Mouse (Mus musculus) right cerebral cortex, postnatal 25 days (tissue): ENCODE results near the gene Ptprd.

Experiments
- DNase-seq: peaks from one replicate; pipeline ENCODE4 v3.0.0; 2022

Gene Ptprd

GRCm38 (mm10) chr4:76004161-76004560 lies 2207.6 kb downstream of the Ptprd start:
- DNase-seq, result no peak

GRCm38 (mm10) chr4:76000258-76000657 lies 2211.5 kb downstream of the Ptprd start:
- DNase-seq, result no peak

GRCm38 (mm10) chr4:75995841-75996240 lies 2215.9 kb downstream of the Ptprd start:
- no peak for DNase-seq

- DNase-seq, result no peak
These were observed 2217.2 kb downstream of the Ptprd start for GRCm38 (mm10) chr4:75994576-75994975.

GRCm38 (mm10) chr4:75993092-75993491 lies 2218.7 kb downstream of the Ptprd start:
- DNase-seq, result no peak

- DNase-seq, result no peak
These were observed 2220.0 kb downstream of the Ptprd start for GRCm38 (mm10) chr4:75991621-75992245.

GRCm38 (mm10) chr4:75974728-75975127 lies 2237.0 kb downstream of the Ptprd start:
- DNase-seq, result no peak

GRCm38 (mm10) chr4:75973322-75973721 lies 2238.4 kb downstream of the Ptprd start:
- no peak for DNase-seq

GRCm38 (mm10) chr4:75969961-75970360 lies 2241.8 kb downstream of the Ptprd start:
- no peak for DNase-seq

GRCm38 (mm10) chr4:75968618-75969017 lies 2243.1 kb downstream of the Ptprd start:
- DNase-seq, result no peak

- no peak for DNase-seq
These were observed 2246.0 kb downstream of the Ptprd start for GRCm38 (mm10) chr4:75965810-75966209.

GRCm38 (mm10) chr4:75962916-75963315 lies 2248.8 kb downstream of the Ptprd start:
- DNase-seq, result no peak

- DNase-seq, result no peak
These were observed 2249.9 kb downstream of the Ptprd start for GRCm38 (mm10) chr4:75961865-75962264.

GRCm38 (mm10) chr4:75953349-75954060 lies 2258.3 kb downstream of the Ptprd start:
- DNase-seq, result no peak

GRCm38 (mm10) chr4:75950582-75950981 lies 2261.2 kb downstream of the Ptprd start:
- DNase-seq, result no peak

GRCm38 (mm10) chr4:75894871-75895270 lies 2316.9 kb downstream of the Ptprd start:
- DNase-seq, result no peak
